Mouse (Mus musculus): Measurements from ENCODE around the gene Klrk1.
"Not testable (repeated sequence)": the region's sequence is repeated elsewhere in the genome, so short reads cannot be mapped to it uniquely, and the experiment has no call there.

The Klrk1 gene

GRCm38 (mm10) chr6:129623735-129624134 lies at the start of gene Klrk1:
Klrk1 (minus strand) TSS chr6:129623864.
- DNase-seq = no peak

- DNase-seq = not testable (repeated sequence)
These were observed 37.6 kb upstream of the Klrk1 start for GRCm38 (mm10) chr6:129661301-129661700.

- not testable (repeated sequence) for DNase-seq
These were observed 36.9 kb upstream of the Klrk1 start, which contains the start of gene Klrc2 for GRCm38 (mm10) chr6:129660589-129660988. Klrc2 (minus strand) TSS chr6:129660689.

- not testable (repeated sequence) for DNase-seq
These were observed 20.4 kb upstream of the Klrk1 start for GRCm38 (mm10) chr6:129644054-129644453.

- DNase-seq = not testable (repeated sequence)
These were observed 19.6 kb upstream of the Klrk1 start, which contains the start of gene Klrc3 for GRCm38 (mm10) chr6:129643237-129643636. Klrc3 (minus strand) TSS chr6:129643337.

GRCm38 (mm10) chr6:129631046-129631445 lies 7.4 kb upstream of the Klrk1 start:
- not testable (repeated sequence) for DNase-seq

GRCm38 (mm10) chr6:129608372-129608771 lies 15.3 kb downstream of the Klrk1 start:
- no peak for DNase-seq

- DNase-seq = no peak
These were observed 32.2 kb downstream of the Klrk1 start, which contains the start of gene Klrd1 for GRCm38 (mm10) chr6:129591508-129591907. Klrd1 (plus strand) TSS chr6:129591782.

- no peak for DNase-seq
These were observed 40.6 kb downstream of the Klrk1 start for GRCm38 (mm10) chr6:129583014-129583413.

GRCm38 (mm10) chr6:129581896-129582295 lies 41.8 kb downstream of the Klrk1 start:
- no peak for DNase-seq

GRCm38 (mm10) chr6:129581274-129581673 lies 42.4 kb downstream of the Klrk1 start:
- DNase-seq = no peak

- no peak for DNase-seq
These were observed 46.1 kb downstream of the Klrk1 start, which contains the start of gene Klre1 for GRCm38 (mm10) chr6:129577605-129578004. Klre1 (plus strand) TSS chr6:129577905.

- no peak for DNase-seq
These were observed 48.3 kb downstream of the Klrk1 start for GRCm38 (mm10) chr6:129575315-129575714.

GRCm38 (mm10) chr6:129565257-129565656 lies 58.4 kb downstream of the Klrk1 start:
- DNase-seq = no peak

All from layer of hippocampus, adult 9-11 months (tissue).